Mouse (Mus musculus) MN1 (cell line): ENCODE measurements around the gene Pacsin3.

Experiments
- DNase-seq: peaks from one replicate; pipeline ENCODE4 v3.0.0-alpha.2; 2016; ENCODE audit warnings: low spot score

Gene Pacsin3

DNA sequence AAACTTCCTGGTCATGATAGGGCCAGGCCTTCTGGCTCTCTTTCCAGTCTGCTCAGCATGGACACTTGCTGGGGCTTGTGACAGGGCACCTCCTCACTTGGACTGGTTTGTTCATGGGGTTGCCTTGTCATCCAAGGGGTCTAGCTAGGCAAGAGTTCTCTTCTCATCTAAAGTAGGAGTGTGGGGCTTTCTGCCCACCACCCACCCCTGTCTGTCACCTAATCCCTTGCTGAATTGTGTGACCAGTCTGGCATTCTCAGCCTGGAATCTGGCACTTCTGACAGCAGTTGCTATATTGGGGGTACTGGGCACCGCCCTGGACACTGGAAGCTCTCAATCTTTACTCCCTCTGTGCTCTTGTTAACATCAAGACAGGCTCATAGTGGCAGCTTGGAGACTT is 3.7 kb downstream of the Pacsin3 start:
- DNase-seq, result no peak

DNA sequence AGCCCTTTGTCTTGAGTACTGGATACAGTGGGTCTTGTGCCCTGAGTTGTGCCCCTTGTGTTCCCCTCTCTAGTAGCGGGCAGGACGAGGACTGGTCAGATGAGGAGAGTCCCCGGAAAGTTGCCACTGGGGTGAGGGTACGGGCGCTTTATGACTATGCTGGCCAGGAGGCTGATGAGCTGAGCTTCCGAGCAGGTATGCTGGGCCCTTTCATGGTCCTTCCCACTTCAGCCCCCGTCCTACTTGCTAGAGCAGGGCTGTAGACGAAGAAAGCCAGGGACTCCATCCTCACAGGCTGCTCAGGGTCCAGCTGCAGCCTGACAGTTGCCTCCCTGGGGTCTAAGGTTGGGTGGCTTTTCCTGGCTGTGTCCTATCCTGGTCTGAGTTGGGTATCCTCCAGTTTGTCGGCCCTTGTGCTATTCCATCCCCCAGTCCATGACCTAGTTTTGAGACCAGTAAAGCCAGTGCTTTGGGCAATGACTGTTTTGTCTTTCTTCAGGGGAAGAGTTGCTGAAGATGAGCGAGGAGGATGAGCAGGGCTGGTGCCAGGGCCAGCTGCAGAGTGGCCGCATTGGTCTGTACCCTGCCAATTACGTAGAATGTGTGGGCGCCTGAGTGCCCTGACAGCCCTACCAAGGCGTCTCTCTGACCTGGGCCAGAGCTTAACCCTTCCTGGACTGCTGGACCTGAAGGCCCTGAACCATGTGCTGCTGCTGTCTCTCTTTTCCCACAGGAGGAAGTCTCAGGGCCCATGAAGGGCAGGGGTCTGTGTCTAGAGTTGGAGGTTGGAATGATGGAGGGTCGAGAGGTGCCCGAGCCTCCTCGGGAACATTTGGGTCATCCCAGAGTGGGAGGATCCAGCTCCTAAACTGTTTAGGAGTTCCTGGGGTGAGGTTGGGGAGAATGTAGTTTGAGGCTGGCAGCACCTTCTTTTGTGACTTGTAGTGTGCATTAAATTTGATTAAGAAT is 8.2 kb downstream of the Pacsin3 start:
- no peak for DNase-seq

DNA sequence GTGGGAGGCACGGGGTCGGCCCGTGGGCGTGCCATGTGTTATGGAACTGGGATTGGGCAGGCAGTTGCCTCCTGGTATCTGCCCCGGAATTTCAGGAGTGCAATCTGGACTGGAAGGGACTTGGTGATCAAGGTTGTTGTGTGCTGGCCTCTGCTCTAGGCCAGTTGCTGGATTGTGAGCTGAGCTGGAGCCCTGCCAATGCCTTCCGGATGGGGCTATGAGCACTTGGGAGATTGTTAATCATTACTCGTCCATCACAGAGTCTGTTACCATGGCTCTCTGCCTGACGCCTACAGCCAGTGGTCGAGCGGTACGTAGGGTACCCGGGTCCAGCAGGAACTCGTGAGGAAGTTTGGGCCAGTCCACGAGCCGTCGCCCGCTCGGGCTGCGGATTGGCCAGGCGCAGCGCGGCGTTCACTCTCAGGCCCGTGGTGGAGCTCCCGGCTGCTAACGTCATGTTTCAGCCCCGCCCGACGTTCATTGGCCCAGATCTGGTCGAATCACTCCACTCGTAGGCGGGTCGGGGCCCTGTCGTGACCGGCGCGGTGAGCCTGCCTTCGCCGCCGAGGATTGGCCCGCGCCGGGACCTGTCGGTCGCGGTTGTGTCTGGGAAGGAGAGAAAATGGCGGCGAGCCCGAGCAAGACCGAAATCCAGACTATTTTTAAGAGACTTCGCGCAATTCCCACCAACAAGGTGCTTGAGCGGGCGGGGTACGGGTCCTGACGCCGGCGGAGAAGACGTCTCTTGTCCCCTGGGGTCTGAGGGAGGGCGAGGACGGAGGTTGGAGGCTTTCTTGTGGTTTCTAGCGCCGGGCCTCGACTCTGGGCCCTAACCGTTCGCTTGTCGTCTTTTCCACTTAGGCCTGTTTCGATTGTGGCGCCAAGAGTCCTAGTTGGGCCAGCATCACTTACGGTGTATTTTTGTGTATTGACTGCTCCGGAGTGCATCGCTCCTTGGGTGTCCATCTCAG is 9.2 kb downstream of the Pacsin3 start, which contains the start of gene Arfgap2:
Gene Arfgap2, plus strand, starts transcription at position 264 of the 971 bp plus-strand sequence.
- peak; percentile 98 for DNase-seq

DNA sequence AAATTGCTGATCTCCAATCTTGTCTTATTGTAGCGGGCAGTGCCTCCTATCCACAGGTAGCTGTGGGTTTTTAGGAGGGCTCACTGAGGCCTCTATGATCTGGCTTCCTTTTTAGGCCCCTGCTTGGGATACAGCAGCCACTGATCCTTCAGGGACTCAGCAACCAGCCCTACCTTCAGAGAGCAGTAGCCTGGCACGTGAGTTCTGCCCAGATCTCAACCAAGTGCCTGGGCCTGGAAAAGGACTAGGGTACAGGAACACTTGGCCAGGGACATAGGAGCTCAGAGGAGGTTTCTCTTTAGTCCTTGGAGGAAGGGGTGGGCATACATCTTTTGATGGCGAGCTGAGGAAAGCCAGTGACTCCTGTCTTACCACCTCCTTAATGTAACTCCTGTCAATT is 12.3 kb downstream of the Pacsin3 start:
- DNase-seq, result no peak

DNA sequence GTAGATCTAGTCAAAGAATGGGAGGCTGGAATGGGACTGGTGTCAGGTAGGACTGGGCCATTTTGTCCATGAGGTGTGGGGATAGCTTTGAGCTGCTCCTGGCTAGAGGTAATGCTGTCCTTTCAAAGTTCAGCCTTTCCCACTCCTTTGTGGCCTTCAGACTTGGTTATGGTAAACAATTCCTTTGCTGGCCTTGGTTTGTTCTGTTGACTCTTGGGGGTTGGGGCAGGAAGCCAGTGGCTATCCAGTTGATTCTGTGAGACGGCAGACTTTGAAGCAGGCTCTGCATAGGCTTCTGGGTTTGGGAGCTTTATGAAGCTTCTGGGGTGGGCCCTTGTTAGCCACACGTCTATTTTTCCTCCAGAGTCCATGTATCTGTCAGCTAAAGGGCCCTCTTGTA is 13.0 kb downstream of the Pacsin3 start:
- DNase-seq, result no peak

DNA sequence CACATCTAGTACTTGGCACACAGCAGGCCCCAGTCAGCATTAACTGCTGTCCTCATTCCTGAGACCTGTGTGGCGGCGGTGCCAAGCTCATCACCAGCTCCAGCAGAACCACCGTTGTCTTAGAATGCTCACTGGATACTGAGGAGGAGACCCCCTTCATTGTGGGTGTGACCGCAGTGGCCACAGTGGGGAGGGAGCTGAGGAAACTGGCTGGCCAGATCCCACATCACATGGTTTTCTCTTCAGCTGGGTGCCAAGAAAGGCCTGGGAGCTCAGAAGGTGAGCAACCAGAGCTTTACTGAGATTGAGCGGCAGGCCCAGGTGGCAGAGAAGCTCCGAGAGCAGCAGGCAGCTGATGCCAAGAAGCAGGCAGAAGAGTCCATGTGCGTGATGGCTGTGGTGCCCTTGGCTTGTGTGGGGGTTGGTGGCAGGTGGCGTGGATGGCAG is 14.0 kb downstream of the Pacsin3 start:
- DNase-seq, result no peak

DNA sequence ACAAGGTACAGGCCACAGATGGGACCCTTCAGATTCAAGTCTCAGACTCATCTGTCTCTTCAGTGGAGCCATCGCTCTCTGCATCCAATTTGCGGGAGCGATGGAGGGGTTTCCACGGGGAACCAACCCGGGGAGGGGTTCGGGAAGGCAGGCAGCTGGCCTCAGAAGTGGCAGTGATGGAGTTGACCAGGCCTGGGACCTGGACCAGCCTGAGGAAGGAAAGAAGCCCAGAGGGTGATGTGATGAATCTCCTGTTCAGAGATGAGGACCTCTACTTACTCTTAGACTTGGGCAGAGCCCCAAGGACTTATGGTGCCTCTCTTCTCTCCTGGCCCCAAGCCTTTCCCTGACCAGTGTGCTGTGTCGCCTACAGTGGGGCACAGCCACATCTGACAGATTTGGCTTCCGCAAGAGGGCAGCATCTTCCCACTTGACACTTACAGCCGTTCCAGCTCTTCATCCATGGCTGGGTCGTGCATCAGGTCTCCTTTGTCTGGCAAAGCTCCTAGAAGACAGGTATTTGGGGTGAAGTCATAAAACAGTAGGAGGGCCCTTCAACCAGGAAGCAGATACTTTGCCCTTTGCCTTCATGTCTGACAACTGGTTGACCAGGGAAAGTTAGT is 23.1 kb downstream of the Pacsin3 start:
- no peak for DNase-seq

DNA sequence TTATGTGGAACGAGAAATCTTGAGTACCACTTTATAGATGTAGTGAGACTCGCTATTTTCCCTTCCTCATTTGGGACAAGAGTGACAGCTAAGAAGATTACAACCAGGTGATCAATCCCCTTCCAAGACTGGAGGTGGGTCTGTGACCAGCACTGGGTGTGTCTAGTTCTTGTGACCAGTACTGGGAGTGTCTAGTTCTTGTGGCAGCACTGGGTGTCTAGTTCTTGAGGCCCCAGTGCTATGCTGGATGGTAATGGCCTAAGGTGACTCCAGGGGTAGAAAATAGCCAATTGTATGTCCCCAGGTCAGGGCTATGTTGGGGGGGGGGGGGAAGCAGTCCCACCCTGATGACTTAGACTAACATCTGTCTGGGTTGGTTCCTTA is 23.6 kb downstream of the Pacsin3 start:
- DNase-seq, result no peak

DNA sequence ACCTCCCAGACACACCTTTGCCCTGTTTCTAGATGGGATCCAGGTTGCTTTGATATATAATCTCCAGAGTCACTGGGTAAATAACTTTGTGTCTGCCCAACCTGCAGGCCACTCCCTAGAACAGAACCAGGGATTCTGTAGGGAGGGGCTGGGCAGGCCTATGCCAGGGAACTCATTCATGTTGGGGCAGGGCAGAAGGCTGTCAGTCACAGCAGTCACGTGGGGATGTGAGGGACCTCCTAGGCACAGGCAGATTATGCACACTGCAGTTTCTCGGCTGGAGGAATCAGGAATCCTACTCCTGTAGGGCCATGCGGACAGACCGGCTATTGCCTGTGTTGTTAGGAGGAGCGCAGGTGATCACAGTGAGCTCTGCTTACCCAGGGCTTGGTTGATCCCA is 25.6 kb downstream of the Pacsin3 start:
- no peak for DNase-seq

DNA sequence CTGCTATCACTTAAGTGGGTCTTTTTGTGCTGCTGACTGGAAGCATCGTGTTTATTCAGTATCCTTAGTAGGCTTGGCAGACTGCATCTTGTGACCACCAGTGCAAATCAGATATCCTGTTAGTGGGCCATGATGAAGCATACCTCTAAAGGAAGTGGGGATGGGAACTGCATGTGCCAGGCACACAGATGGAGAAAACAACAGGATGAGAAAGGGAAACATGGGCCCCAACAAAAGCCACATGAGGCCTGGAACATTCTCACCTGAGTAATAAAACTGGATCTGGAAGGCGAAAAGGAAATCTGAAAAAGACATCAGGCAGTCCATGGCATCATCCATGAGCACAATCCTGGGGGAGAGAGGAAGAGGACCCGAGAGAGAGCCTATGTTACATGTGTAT is 28.2 kb downstream of the Pacsin3 start:
- no peak for DNase-seq

DNA sequence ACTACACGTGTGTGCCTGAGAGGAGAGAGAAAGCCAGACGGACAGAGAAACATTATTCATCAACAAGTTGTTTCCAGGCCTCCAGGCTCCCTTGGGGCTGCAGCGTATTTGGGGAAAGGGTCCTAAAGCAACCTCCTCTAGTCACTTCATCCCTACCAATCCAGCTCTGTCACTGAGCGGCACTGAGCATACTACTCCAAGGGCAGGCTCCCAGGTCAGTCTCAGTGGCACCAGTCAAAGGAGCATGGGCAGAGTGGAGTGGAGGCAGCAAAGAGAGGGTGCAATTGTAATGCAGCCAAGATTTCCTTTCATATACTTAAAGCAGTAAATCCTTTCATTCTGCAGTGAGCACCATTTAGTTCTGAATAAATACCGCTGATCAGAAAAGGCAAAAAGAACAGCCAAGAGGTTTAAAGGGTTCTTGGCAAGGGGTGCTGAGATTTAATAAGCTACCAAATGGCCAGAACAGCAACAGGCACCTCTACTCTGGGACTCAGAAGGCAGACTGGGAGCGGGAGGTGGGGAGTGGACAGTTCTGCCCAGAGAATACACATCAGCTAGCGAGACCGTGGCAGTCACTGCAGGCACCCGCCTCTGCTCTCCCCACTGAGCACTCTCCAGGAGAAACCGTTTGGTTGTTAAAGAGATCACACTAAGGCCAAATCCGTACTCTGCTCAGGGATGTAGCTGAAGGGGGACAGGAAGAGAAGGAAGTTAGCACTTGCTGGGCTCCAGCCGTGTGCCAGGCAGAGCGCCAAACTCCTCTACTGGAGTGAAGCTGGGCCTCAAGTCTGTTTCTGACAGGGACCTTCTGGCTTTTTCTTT is 28.8 kb downstream of the Pacsin3 start:
- DNase-seq, result no peak

DNA sequence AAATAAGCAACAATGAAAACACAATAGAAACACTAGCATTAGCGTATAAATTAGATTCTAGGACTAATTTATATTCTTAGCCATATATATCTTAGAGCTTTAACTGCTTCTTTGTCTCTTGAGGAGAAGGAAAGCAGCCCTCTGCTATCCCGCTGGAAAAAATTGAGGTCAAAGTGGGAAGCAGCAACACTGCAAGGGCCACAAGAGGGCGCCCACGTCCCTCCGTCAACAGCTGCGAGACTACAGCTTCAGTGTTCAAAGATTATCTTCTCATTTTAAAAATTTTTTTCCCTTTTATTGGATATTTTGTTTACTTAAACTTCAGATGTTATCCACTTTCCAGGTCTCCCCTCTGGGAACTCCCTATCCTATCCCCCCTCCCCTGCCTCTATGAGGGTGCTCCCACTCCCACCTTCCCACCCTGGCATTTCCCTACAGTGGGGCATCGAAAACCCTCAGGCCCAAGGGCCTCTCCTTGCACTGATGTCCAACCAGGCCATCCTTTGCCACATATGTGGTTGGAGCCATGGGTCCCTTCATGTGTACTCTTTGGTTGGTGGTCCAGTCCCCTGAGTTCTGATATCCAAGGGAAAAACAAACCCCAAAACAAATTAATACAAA is 30.2 kb downstream of the Pacsin3 start:
- DNase-seq, result peak; percentile 83

DNA sequence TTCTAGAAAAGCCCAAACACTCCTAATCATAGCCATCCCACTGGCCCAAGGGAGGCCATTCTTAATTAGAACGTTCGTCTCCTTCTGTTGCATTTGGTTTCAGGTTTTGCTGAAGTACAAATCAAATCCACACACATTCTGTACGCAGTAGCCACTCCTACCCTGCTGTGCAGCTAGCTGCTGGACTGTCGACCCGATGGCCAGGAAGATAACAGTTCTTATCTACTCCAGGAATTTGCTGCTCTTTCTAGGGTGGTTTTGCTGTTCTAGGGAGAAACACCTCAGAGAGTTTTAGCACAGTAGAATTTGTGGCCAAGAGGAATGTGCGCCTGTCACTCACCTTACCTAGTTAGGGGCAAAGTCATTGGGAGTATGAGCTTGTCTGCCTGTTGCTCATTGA is 31.8 kb downstream of the Pacsin3 start:
- DNase-seq, result no peak

DNA sequence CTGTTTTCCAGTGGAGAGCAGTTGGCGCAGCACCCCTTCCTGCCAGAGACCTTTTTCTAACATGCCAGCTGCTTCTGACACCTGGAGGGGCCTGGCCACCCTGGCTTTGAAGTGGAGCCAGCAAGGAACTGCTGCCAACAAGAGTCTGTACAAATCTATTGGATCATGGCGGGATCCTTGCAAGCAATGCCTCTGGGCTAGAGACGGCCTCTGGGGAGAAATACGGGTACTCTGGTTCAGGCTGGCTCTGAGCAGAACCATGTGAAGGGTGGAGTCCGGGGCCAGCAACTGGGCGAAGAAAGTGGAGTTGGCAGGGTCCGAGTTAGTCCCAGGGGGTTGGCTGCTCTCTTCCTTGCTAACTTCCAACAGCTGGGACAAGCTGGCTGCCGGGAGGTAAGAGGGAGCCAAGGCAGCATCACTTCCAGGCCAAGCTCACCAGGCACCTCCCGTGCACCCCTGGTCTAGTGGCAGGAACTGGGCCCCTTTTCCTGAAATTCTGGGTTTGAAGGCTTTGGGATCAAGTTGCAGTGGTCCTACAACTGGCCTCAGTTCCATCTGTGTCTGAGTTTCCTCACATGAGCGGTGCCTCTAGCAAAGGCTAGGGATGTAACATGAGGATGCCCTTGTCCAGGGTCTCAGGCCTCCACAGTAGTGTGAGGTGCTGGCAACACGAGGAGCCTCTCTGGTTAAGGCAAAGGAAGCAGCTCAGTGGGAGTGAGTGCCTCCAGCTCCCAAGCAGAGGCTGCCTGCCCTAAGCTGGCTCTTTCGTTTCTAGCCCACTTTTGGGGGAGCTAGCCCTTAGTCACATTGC is 35.6 kb downstream of the Pacsin3 start:
- peak; percentile 80 for DNase-seq

DNA sequence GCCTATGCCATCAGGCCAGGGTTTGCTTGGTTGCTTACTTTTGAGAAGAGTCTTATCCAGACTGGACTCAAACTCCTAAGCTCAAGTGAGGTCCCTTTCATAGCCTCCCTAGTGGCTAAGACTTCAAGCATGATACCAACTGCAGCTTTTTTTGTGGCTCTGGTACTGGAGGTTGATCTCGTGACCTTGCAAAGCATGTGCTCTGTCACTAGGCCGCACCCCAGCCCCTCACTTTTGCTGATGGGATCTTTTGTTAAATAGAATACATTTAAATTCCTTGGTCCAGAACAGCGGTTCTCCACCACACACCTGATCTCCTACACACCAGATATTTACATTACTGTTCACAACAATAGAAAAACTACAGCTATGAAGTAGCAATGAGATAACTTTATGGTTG is 38.5 kb downstream of the Pacsin3 start:
- DNase-seq, result no peak

DNA sequence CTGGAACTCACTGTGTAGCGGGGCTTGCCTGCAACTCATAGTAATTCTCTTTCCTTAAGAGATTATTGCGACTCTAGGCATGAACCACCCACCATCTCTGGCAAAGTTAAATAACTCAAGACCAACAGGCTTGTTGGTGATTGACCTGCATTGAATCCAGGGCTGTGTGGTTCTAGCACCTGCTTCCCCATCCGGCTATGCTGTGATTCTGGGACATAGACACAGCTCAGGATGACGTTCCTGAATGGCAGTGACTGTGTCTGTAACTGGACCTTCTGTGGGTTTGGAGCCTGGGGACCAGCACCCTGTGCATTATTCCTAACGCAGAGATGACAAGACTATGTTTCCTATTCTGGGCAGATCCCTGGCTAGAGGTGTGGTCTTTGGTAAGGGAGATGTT is 40.1 kb downstream of the Pacsin3 start:
- no peak for DNase-seq

DNA sequence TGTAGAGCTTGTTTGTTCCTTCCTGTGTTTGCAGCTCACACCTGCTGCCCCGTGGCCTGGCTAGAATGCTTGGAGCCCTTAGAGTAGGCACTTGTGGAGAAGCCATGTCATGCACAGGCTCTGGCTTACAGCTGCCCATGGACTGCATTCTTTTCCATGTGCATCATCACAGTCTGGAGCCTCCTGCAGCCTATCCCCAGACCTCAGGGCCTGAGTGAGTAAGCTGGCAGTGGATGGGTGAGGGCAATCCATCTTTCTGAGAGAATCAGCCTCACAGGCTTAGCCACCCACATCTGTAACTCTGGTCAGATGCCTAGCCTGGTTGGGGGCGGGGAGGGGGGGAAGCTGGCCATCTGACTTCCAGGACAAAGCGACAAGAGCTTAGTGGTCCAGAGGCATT is 43.4 kb downstream of the Pacsin3 start:
- peak; percentile 63 for DNase-seq

DNA sequence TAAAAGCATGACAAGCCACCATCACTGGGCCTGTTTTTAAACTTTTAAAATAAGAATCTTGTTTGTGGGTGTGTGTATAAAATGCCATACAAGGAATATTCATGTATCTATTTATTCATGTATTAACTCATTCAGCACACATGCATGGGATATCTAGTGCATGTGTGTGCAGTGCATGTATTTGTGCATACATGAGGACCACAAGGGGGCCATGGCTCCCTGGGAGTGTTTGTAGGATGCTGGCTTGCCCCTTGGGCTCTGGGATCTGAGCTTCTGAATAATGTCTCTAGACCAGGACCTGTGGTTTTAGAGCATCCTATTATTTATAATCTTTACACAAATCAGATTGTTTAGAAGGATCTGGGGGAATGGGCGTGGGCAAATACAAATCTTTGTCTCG is 45.0 kb downstream of the Pacsin3 start:
- no peak for DNase-seq

DNA sequence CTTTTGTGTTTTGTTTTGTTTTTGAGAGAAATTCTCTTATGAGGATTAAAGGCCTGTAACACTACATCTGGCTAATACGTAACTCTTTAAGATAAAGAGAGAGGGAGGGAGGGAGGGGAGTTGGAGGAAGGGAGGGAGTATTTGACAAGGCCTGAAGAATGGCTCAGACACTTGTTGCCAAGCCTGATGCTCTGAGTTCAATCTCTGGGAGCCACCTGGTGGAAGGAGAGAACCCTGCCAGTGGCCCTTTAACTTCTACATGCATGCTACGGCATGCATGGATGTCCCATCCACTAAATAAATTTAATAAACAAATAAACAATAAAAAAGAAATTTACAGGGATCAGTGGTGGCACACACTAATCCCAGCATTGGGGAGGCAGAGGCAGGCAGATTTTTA is 46.1 kb downstream of the Pacsin3 start:
- DNase-seq, result no peak

DNA sequence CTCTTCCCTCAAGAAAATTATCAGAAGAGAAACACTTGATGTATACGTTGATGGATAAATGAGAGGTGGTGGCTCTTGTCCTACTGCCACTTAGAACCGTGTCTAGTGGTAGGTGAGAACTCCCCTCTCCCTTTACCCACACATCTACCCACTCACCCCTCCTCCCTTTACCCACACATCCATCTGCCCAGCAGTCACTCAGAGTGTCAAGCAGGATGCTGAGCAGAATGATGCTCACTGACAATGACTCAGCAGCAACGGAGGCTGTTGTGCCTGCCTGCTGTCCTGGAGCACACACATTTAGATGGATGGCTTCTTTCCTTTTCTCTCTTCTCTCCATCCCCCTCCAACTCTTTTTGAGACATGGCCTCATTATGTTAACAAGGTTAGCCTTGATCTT is 47.1 kb downstream of the Pacsin3 start:
- DNase-seq, result no peak
